Mouse (Mus musculus) lung, postnatal 4 days (tissue): ENCODE measurements at regions not wholly inside any gene's neighbourhood (a gene's known extent, or its start where the extent isn't known, plus 50 kb on each side); places are given as distances from the start of the nearest gene placed in this dataset.

ENCODE experiments used
- DNase-seq, 2 experiments: peaks; one replicate each; pipeline ENCODE4 v3.0.0; 2021

GRCm38 (mm10) chr16:23672375-23672774 is 151.8 kb upstream of the Masp1 start:
- no peak for DNase-seq

- DNase-seq: no peak
These were observed 149.5 kb upstream of the Masp1 start for GRCm38 (mm10) chr16:23670161-23670560.

GRCm38 (mm10) chr16:23669651-23670050 is 149.0 kb upstream of the Masp1 start:
- no peak for DNase-seq
